Mouse (Mus musculus) telencephalon, adult 2 months (tissue): Measurements from ENCODE around the gene Chd3.
A peak's percentile ranks its signal among the peaks of the same experiment; 100 is the strongest.

ENCODE experiments used
- DNase-seq: peaks from one replicate; pipeline ENCODE4 v3.0.0-alpha.2; 2011; ENCODE audit warnings: low read depth, low spot score

Gene Chd3

DNA sequence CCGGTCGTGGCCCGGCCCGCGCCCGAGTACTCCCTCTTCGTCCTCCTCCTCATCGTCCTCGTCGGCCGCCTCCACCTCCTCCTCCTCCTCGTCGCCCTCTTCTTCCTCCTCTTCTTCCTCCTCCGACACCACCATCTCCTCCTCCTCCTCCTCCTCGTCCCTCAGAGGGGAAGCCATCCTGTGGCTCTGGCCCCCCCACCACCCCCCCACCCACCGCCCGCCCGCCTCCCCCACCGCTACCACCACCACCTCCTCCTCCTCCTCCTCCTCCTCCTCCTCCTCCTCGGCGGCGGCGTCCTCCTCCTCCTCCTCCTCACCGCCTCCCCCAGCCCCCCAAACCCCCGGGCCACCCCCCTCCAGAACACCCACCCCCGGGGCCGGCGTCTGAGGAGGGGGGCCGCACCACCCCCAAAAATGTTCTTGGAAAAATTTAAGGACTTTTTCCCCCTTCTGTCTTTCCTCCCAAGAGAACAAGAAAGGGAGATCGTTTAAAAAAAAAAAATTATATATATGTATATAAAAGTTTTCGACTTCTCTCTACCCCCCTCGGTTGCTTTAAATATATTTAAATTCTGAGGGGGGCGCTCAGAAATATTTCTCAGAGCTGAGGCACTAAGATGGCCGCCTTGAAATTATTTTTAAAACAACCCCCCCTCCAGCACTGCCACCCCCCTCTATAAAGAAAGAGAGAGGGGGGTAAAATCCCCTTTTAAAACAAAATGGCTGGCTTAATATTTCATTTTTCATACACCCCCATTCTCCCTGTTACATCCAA lies at the start of gene Chd3:
TSS of gene Chd3 (minus strand) at position 192 of the 775 bp plus-strand sequence.
- no peak for DNase-seq

DNA sequence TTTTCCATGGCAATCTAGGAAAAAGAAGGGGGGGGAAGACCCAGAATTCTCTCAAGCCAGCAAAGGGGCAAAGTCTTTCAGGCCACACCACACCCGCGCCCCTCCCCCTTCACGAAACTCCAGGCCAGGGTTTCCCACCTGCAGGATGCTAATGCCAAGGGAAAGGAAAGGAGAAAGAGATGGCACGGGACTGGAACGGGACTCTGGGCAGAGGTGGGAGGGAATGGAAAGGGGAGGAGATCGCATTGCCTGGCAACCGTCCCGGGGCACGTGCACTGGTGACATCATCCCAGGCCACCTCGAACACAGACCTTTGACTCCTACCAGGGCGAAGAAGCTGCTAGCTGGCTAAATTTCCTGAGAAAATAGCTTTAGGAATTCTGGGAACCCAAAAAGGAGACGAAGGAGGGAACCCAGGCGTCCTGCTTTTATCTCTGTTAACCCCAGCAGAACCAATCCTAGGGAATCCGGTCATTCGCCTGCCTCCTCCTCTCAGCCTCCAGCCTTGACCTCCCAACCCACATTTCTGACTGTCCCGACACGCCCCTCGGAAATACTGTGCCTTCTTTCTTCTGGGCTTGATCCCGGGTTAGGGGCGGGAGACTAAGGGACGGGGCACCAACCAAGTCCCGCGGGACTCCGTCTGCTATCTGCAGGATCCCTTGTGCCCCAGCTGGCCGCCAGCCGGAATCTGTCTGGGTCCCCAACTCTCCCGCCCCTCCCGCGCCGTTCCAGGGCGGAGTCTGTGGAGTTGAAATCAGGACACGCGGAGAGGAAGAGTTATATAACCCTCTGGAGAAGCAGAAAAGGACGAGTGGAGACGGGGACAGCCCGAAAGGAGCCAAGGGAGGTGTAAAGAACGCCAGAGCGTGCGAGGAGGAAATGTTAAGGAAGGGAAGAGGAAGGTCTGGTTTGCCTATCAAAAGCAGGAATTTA lies 48.5 kb upstream of the Chd3 start:
- no peak for DNase-seq

DNA sequence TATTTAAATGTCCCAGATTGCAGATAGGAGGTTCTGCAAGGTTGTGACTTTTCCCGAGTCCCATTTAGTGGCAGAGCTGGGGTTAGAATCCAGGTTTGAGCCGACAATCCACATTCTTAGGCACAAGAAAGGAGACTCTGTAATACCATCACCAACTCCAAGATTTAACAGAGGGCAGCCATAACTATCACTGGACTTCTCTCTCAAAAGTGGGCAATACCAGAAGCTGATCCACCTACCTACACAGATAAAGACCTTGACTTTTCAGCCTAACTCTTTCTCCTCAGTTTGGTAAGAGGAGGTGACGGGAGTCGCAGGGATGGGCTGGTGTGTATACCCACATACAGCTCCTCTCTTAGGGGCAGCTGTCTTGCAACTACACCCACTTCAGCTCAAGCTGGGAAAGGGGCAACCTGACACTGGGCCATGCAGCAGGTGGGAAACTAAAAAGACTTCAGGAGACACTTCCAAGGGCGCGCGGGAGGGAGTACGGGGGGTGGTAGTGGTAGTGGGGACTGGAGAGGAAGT lies 47.8 kb upstream of the Chd3 start:
- no peak for DNase-seq

DNA sequence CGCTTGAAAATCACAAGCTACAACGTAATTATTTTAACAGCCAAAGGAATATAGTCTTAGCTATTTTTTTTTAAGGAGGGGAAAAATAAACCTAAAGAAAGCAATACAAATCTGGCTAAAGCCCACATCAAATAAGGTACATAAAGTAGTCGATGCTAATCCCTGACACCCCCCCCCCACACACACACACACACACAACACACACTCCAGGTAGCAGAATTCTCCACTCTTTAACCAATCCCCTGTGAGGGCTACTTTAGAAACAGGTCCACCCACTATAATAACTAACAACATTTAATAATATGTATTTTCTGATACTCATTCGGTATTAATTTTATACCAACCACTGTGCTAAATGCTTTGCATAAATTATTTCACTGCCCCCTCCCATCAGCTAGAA lies 47.3 kb upstream of the Chd3 start:
- no peak for DNase-seq

DNA sequence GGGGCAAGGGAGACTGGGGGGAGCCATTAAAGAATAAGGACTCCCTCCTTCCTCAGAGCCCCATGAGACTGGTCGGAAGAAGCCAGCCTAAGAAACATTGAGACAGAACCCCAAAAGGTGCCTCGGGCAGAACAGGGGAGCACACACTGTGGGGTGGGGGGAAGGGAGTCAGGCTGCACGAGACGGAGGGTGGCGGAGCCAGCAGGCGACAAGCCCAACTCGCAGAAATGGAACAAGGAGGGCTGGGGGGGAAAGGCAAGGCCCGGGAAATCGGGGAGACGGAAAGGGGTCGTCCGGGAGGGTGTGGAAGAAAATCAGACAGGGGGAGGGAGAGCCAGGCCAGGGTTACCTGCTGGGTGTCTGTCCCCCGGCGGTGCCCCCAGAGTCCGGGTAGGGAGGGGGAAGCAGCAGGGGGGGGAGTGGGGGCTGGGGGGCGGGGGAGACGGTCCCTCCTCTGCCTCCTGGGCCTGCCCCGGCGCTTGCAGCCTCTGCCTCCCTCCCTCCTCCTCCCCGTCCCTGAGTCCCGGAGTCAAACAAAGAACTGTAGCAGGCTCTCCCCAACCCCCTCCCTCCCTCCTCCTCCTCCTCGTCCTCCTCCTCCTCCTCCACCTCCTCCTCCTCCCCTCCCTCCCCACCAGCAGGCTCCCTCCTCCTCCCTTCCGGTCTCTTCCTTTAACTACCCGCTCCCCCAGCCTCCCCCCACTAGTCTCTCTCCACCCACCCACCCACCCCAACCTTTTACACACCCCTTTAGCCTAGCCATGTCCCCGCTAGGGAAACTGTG lies 46.7 kb upstream of the Chd3 start:
- DNase-seq: no peak

DNA sequence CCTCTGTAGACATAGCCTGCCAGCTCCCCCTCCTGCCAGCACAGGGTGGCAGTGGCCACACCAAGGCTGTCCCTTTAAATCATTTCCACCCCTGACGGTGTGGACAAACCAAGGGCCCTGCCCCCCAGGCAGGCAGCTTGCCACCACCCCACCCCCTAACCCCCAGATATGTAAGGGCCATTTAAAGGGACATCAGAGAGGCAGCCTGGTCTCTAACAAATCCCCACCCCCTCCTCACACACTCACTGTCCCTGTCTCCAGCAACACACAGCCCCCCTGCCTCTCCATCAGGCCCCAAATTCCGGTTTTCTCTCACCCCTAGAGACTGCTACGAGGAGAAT lies 46.1 kb upstream of the Chd3 start:
- no peak for DNase-seq

DNA sequence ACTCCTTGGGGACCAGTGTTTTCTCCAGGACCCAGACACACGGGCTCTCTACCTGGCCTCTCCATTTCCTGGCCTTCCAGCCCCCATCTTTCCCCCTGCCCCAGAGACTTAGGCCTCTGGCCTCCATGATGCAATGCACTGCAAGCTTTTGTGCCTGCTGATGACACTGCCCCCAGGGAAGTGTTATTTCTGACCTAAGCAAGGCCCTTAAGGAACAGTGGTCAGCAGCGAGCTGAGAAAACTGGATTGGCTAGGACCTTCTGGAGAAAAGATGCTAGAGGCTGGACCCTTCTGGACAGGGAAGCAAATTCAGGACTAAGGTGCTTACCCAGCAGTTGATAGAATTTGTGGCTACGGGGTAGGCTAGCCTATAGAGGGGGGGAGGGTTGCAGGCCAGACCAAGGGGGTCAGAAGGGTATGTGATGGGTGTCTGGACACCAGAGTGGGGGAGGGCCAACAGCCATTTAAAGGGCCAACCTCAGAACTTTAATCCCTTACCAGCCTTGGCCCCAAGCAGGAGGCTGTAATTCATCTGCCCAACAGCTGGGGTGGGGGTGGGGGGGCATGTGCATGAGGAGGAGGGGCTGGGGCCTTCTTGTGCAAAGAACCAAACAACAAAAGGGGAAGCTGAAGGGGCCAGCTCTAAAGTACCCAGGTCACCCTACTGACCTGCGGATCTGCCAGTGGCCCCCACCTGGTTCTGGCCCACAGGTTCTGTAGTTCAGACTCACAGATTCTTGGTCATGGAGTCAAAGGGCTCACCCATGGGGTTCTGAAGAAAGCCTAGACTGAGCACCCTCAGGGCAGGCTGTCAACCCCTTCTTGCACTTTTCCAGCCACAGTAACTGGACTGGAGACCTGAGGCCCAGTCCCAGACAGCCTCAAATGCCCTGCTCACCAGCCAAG lies 45.5 kb upstream of the Chd3 start:
- DNase-seq: no peak

DNA sequence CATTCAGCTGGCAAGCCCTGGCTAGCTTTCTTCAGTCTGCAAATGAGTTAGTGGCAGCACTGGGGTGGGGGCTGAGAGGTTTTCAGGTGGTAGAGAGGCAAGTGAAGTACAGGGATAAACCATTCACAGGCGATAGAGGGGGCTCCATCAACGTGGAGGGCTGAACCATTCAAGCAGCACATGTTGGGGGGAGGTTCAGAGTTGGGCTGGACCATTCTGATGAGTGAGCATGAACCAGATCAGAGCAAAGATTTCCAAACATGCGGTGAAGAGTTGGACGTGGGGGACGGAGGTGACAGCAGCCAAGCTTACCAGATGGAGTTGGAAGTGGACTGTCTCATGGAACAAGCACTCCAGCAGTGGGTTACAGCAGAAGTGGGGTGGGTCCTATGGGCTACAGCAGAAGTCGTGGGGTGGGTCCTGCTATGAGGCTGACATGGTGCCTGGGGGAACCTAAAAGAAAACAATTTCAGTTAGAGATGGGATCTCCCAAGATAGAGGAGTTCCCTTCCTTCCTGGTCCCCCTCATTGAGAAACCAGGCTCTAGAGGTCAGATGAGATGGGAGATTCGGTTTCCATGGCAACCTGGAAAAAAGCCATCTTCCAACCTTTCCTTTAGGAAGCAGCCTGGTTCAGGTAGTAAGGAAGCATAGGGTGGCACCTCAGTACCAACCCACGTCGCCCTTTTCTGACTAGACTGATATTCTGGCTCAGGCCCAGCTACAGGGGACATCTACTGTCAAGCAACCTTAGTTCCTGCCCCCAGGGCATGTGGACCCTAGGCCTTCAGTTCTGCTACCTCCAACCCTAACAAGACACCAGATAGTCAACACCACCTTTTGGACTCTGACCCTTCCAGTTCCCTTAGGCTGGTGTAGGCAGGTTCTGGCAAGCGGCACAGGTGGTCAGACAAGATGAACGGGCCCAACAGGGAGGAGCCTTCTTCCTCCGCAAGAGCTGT lies 44.3 kb upstream of the Chd3 start, which contains the start of gene Kdm6b:
TSS of gene Kdm6b (minus strand) at position 455 of the 961 bp plus-strand sequence.
- no peak for DNase-seq

DNA sequence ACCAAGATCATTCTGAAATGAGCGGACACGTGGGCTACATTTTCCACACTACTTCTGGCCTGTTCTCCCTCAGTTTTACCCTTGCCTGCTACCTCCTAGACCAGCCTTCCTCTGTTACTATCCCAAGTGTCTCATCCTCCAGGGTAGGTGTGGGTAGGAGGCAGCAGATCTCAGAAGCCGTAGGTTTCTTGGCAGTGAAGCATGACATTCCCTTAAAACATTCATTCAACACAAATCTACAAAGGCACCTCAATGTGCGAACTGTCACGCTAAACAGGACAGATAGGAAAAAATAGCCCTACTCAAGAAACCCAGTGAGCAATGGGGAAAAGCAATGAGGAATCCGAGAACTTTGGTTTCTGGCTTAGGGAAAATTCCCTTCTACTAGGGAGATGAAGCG lies 43.3 kb upstream of the Chd3 start:
- DNase-seq: no peak

DNA sequence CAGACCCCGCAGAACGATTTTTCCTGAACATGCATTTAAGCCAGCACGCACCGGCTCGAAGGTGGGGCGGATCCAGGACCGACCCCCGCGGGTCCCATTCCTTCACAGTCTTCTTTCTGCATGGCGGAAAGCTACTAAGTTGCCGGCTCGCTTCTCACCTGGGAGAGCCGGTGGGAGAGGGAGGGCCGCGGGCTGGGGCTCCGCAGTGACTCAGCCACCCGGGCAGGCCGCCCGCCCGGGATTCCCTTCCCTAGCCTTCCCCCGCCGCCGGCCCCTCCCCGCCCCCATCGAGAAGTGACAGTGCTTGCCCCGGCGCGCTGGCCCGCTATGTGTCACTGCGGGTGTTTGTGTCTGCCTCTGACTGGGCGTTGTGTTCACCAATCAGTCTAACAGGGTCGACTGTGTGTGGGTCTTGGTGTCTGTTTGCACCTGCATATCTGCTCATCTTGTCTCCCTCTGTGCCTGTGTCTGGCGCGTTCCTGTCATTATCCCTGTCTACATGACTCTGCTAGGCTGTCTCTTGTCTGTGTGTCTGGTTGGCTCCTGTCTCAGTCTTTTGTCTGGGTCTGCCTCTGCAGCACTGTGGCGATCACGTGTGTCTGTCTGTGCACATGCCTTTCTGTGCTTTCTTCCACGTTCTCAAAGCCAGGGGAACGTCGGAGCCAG lies 42.5 kb upstream of the Chd3 start:
- no peak for DNase-seq

DNA sequence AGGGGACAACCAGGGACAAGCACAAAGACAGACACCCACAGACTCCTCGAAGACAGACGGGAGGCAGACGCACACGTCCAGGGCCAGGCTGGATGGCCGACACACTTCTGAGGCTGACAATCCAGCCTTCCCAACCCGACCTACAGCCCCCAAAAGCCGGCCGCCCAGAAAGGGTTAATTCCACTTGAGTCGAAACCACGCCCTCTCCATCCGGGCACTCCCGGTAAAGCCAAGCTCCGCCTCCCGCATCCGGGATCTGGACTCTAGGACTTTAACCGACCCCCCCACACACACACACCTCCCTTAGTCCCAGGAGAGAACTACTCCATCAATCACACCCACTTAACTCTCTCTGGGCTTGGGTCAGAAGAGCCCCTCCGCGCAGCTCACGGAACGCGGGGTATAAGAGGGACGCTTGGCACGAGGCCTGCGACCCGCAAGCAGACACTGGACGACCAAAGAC lies 41.9 kb upstream of the Chd3 start:
- no peak for DNase-seq

DNA sequence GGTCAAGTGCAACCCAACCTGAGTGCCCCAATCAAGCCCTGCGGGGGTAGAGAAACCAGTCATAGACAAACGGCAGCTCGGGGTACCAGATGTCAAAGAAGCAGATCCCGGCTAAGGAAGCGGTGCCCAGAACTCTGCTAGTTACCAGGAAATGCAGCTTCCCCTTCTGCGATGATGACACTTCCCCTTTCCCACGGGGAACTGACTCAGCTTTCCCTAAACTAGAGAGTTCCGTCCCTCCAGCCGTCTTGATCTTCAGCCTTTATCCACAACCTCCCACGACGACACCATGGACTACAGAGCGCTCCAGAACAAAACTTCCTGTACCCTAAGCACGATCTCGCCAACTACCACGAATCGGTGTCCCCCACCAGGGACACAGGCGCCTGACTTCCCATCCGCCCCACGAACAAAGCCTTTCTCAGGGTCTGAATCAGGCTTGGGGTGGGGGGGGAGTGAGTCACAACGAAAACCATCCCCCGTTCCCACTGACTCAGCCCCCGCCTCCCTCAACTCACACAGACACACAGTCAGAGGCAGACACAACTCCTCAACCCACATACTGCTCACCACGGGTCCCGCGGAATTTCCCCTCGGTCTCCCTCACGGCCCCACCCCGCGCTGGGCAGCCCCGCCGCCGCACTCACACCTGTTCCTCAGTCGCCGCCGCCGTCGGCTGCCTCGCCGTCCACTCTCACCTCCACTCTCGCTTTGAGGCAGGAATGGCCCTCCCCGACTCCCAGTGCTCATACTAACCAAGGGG lies 41.3 kb upstream of the Chd3 start:
- DNase-seq: no peak

DNA sequence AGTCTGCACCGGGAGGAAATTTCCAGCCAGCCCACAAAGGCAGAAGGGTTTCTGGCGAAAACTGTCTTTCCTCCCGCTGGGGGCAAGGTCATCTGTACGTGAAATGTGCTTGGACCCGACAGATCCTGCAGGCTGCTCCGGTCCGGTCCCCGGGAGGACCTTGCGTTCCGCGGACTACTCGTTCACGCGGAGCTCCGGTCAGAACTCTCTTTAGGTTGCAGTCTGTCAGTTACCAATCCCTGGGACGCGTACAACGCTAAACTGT lies 40.8 kb upstream of the Chd3 start:
- DNase-seq: no peak

DNA sequence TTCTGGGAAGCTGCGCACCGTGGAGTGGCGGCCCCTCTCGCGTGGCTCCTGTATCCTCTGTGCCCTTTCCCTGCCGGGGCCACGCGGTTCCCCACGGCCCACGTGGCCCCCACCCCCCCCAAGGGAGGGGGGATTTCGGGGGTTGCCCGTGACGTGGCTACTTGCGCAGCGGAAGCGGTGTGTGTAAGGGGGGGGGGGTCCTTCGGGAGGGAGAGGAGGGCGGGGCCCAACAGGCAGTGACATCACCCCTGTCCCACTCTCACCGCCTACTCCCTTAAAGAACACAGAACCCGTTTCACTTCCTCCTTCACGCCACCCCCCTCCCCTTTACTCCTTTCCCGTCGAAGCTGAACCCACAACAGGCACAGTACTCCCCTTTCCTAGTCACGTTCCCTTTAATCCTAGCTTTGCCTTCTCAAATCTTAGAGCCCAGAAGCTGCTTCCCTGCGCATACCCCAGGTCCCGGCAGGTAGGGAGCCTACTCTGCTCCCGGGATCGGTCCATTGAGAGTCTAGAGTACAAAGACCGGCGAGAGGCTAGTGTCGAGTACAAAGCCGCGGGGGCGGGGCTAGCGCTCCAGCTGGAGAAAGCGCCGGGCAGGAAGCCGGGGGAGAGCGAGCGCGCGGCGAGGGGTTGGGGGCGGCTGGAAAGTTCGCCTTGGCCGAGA lies 40.3 kb upstream of the Chd3 start:
- DNase-seq: no peak

DNA sequence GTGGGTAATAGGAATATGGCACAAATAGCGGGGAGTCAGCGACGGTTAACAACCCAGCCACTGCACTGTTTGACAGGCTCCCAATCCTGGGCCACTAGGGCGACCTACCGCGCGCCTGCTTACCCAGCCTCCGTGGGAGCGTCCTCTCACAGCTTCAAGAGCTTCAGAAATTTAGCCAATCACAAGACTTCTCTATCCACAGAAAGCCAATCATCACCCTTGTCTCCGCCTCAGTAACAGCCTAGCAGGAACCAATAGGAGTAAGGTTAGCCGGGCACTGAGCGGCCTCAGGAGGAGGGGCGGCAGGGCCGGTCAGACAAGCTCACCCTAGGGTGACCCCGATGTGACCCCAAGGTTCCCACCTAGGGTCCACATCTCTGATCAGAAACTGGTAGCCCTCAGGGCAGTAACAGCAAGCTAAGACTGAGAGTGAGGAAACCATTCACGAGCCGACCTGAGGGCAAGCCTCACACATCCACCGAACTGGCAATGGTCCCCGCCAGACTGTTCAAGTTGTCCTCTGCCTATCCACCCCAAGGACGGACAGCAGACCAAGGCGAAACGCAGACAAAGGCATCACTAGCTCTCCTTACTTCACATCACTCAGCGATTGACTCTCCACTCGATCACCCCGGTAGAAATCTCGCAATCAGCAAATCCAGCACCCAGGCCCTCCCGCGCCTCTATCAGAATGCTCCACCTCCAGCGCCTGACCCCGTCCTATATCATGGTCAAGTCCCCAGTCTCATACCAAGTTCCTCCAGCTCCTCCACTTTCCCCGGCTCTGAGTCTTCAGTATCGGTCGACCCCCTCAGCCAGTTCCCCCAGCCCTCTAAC lies 39.6 kb upstream of the Chd3 start:
- DNase-seq: peak; percentile 97

DNA sequence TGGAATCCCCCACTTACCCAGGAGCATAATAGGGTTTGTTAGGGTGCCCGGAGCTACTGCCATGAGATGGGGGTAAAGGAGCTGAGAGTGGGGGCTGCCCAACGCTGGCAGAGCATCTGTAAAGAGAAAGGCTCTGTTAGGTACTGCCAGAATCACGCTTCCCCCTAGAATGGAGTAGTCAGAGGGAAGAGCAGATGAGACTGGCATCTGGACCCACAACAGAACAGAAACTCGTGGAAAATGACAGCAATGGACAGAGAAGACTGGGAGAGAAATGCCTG lies 38.5 kb upstream of the Chd3 start:
- no peak for DNase-seq
